23 mouse cellular contexts compared by ENCODE assay signal in the genomic region with DNA sequence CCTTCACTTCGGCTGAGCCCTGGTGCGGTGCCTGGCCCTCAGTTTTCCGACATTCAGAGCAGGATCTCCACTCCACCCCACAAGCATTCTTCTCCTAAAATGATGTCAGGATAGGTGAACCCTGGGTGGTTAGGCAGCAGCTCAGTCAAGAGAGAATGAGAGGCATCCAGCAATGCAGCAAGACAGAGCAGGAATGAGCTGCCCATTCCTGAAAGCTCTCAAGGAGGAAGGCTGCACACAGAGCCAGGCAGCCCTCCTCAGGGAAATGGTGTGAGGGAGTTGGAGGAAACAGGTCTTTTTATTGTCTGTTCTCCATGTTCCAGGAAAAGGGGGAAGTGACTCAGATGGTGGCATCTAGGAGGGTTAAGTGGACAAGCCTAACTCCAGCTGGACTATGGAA. TPM values are rescaled to one million over a fixed set of nuclear protein-coding genes. Genes with fewer than 3 reads are reported as not detected.
DNase-seq lines count a peak whose midpoint lies in the region; ATAC-seq and TF ChIP-seq lines count a peak whose summit lies in the region.
"Had no signal": no experiment of that assay in that cellular context is flagged by ENCODE, and none has a peak within 500 bp of the region (broad histone marks: within the 10 kb centered on the region; RNA-seq: fewer than 3 reads in every experiment).

No protein-coding gene starts in this region.

- no peak overlapping the region for H3K4me2 ChIP-seq in liver, embryonic 15.5 days
- no peak overlapping the region for H3K4me2 ChIP-seq in midbrain, embryonic 15.5 days
- H3K4me2 ChIP-seq: heart, embryonic 11.5 days; limb, embryonic 12.5 days; lung, embryonic 14.5 days; midbrain, embryonic 13.5 days; neural tube, embryonic 13.5 days had no signal

- H3K4me1 ChIP-seq in kidney, adult 2 months (ENCODE audit: control insufficient read depth, insufficient read depth, low read length) = peaks cover 16% of the 10 kb centered on the region
- peaks cover 34% of the 10 kb centered on the region for H3K4me1 ChIP-seq in liver, adult 2 months (ENCODE audit: control insufficient read depth, insufficient read depth, low read length)
- 0 out of 2 replicates have a peak, but pooled peaks cover 6% of the 10 kb centered on the region for H3K4me1 ChIP-seq in liver, embryonic 15.5 days (replicated peaks)
- no peaks in the 10 kb centered on the region for H3K4me1 ChIP-seq in midbrain, embryonic 15.5 days
- H3K4me1 ChIP-seq: limb, embryonic 12.5 days; midbrain, embryonic 13.5 days; neural tube, embryonic 13.5 days had no signal

- peak overlapping the region; percentile 95 for H3K27ac ChIP-seq in kidney, adult 2 months (ENCODE audit: insufficient read depth, low read depth, low read length)
- peak overlapping the region; percentile 84 for H3K27ac ChIP-seq in liver, adult 2 months (replicated peaks; ENCODE audit: insufficient read depth, low read depth, low read length)
- H3K27ac ChIP-seq in liver, embryonic 15.5 days (replicated peaks) = peak overlapping the region; percentile 29
- H3K27ac ChIP-seq in midbrain, embryonic 15.5 days = no peak overlapping the region
- H3K27ac ChIP-seq: forebrain, embryonic 10.5 days; limb, embryonic 12.5 days; midbrain, embryonic 13.5 days; neural tube, embryonic 13.5 days had no signal

- no peak for DNase-seq in kidney, adult 2 months
- DNase-seq in kidney, adult 18-20 months = no peak
- DNase-seq in liver, adult 2 months (ENCODE audit: extremely low read depth, low read depth, low spot score) = no peak
- no peak for DNase-seq in liver
- DNase-seq in cerebellum, adult 9-11 months = no peak
- DNase-seq: cerebellum, adult 11-12 months; right cerebral cortex, postnatal 25 days; thymus, adult 18-20 months; thymus, postnatal 36 days had no signal

- no peaks in the 10 kb centered on the region for H3K36me3 ChIP-seq in kidney, adult 2 months (ENCODE audit: control insufficient read depth, insufficient read depth, low read length)
- H3K36me3 ChIP-seq in liver, adult 2 months (ENCODE audit: control insufficient read depth, insufficient read depth, low read length) = no peaks in the 10 kb centered on the region
- no peaks in the 10 kb centered on the region for H3K36me3 ChIP-seq in liver, embryonic 15.5 days (replicated peaks)
- no peaks in the 10 kb centered on the region for H3K36me3 ChIP-seq in midbrain, embryonic 15.5 days (replicated peaks)
- H3K36me3 ChIP-seq: forebrain, embryonic 10.5 days; limb, embryonic 12.5 days; midbrain, embryonic 13.5 days; neural tube, embryonic 13.5 days had no signal

- 34% methylated on average over 3 of the region's 3 CpGs for WGBS in kidney, adult 2 months
- WGBS in liver, adult 2 months = 20% methylated on average over 3 of the region's 3 CpGs
- 51% methylated on average over 3 of the region's 3 CpGs for WGBS in liver, embryonic 15.5 days (ENCODE audit: insufficient replicate concordance)
- 90% methylated on average over 3 of the region's 3 CpGs for WGBS in midbrain, embryonic 15.5 days

- TF ChIP-seq POLR2A in kidney, adult 2 months (IDR thresholded peaks at IDR 0.05; ENCODE audit: low read depth, low read length) = no peak
- no peak for TF ChIP-seq POLR2A in liver, adult 2 months (IDR thresholded peaks at IDR 0.05; ENCODE audit: extremely low read depth, insufficient read depth, low read length)

- no peak for TF ChIP-seq CTCF in kidney, adult 2 months (conservative IDR thresholded peaks at IDR 0.05; ENCODE audit: insufficient read depth, insufficient read length, low read depth, low read length)
- no peak for TF ChIP-seq CTCF in liver, adult 2 months (IDR thresholded peaks at IDR 0.05; ENCODE audit: low read depth, low read length)

- no peak for ATAC-seq in liver, embryonic 15.5 days (ENCODE audit: insufficient read depth)
- no peak for ATAC-seq in midbrain, embryonic 15.5 days (replicated peaks)
- ATAC-seq: forebrain, embryonic 16.5 days; midbrain, embryonic 13.5 days had no signal

- H3K9me3 ChIP-seq in liver, embryonic 15.5 days (replicated peaks) = no peaks in the 10 kb centered on the region
- no peaks in the 10 kb centered on the region for H3K9me3 ChIP-seq in midbrain, embryonic 15.5 days
- H3K9me3 ChIP-seq: forebrain, embryonic 10.5 days; limb, embryonic 12.5 days; megakaryocyte, embryonic 14.5 days; midbrain, embryonic 13.5 days; neural tube, embryonic 13.5 days had no signal

- H3K4me3 ChIP-seq in kidney, adult 2 months (ENCODE audit: insufficient read depth, low read depth, low read length) = no peak overlapping the region
- H3K4me3 ChIP-seq in liver, adult 2 months (ENCODE audit: insufficient read depth, low read depth, low read length) = no peak overlapping the region
- H3K4me3 ChIP-seq in liver, embryonic 15.5 days (replicated peaks) = no peak overlapping the region
- H3K4me3 ChIP-seq in midbrain, embryonic 15.5 days = no peak overlapping the region
- H3K4me3 ChIP-seq: forebrain, embryonic 10.5 days; limb, embryonic 12.5 days; megakaryocyte, embryonic 14.5 days; midbrain, embryonic 13.5 days; neural tube, embryonic 13.5 days had no signal

- peak overlapping the region; percentile 11 for H3K9ac ChIP-seq in liver, adult 2 months (ENCODE audit: low read depth, low read length)
- H3K9ac ChIP-seq in liver, embryonic 15.5 days = no peak overlapping the region
- H3K9ac ChIP-seq in midbrain, embryonic 15.5 days = no peak overlapping the region
- H3K9ac ChIP-seq: limb, embryonic 12.5 days; lung, embryonic 14.5 days; midbrain, embryonic 13.5 days; neural tube, embryonic 13.5 days had no signal

- peaks cover 11% of the 10 kb centered on the region; the same call in 1 of the 2 replicates for H3K79me2 ChIP-seq in liver, adult 2 months (ENCODE audit: control insufficient read depth, insufficient read depth, low read length)

- no peaks in the 10 kb centered on the region for H3K27me3 ChIP-seq in kidney, adult 2 months (replicated peaks; ENCODE audit: control insufficient read depth, insufficient read depth, low read length)
- no peaks in the 10 kb centered on the region for H3K27me3 ChIP-seq in liver, adult 2 months (ENCODE audit: control insufficient read depth, insufficient read depth, low read length)
- H3K27me3 ChIP-seq in liver, embryonic 15.5 days = no peaks in the 10 kb centered on the region
- H3K27me3 ChIP-seq in midbrain, embryonic 15.5 days (replicated peaks) = no peaks in the 10 kb centered on the region
- H3K27me3 ChIP-seq: midbrain, embryonic 13.5 days; neural tube, embryonic 13.5 days had no signal

RNA-seq across cellular contexts. Expression of gene Sgk2, which starts 0.4 kb away (rescaled TPM):
- 98.5 and 101 TPM in 2 replicates for polyA plus RNA-seq in kidney, adult 2 months (2012; rRNA removed)
- total RNA-seq in liver, adult 2 months (2014; rRNA removed) = 39.4 and 65.0 TPM in 2 replicates
- polyA plus RNA-seq in liver, adult 2 months (2012; rRNA removed) = 27.8 and 39.0 TPM in 2 replicates
- 5.4 and 5.8 TPM in 2 replicates for polyA plus RNA-seq in liver, embryonic 15.5 days (2015; fragmentation: Nextera tagmentation; extraction: Ambion mirVana)
- 0.10 TPM in 1 of 2 replicates, not detected in the other for polyA plus RNA-seq in midbrain, embryonic 15.5 days (2015; fragmentation: Nextera tagmentation; extraction: Ambion mirVana)
- total RNA-seq: gastrocnemius, postnatal 14 days; hematopoietic stem cell, adult 5-6 weeks had no signal
- polyA plus RNA-seq: embryonic facial prominence, embryonic 11.5 days; forebrain, embryonic 10.5 days; forebrain, embryonic 16.5 days; heart, embryonic 11.5 days; heart, postnatal 0 days; limb, embryonic 12.5 days; lung, embryonic 14.5 days; midbrain, embryonic 13.5 days; neural tube, embryonic 13.5 days had no signal

RNA-seq across cellular contexts. Expression of gene Ift52, which starts 30.4 kb away (rescaled TPM):
- 34.6 and 37.5 TPM in 2 replicates for polyA plus RNA-seq in kidney, adult 2 months (2012; rRNA removed)
- total RNA-seq in liver, adult 2 months (2014; rRNA removed) = 12.1 and 18.3 TPM in 2 replicates
- polyA plus RNA-seq in liver, adult 2 months (2012; rRNA removed) = 18.0 and 18.8 TPM in 2 replicates
- 15.5 and 16.6 TPM in 2 replicates for polyA plus RNA-seq in liver, embryonic 15.5 days (2015; fragmentation: Nextera tagmentation; extraction: Ambion mirVana)
- polyA plus RNA-seq in midbrain, embryonic 15.5 days (2015; fragmentation: Nextera tagmentation; extraction: Ambion mirVana) = 39.8 and 42.1 TPM in 2 replicates

RNA-seq across cellular contexts. Expression of gene L3mbtl1, which starts 43.5 kb away (rescaled TPM):
- 0.27 and 0.34 TPM in 2 replicates for polyA plus RNA-seq in kidney, adult 2 months (2012; rRNA removed)
- total RNA-seq in liver, adult 2 months (2014; rRNA removed) = 0.28 TPM in 1 of 2 replicates, not detected in the other
- polyA plus RNA-seq in liver, adult 2 months (2012; rRNA removed) = 0.11 TPM in 1 of 2 replicates, not detected in the other
- polyA plus RNA-seq in liver, embryonic 15.5 days (2015; fragmentation: Nextera tagmentation; extraction: Ambion mirVana) = 0.02 and 0.06 TPM in 2 replicates
- polyA plus RNA-seq in midbrain, embryonic 15.5 days (2015; fragmentation: Nextera tagmentation; extraction: Ambion mirVana) = 3.9 and 4.4 TPM in 2 replicates
- total RNA-seq: gastrocnemius, postnatal 14 days; hematopoietic stem cell, adult 5-6 weeks had no signal
- polyA plus RNA-seq: heart, embryonic 11.5 days; heart, postnatal 0 days had no signal

RNA-seq across cellular contexts. Expression of gene Srsf6, which starts 55.4 kb away (rescaled TPM):
- polyA plus RNA-seq in kidney, adult 2 months (2012; rRNA removed) = 58.7 and 64.6 TPM in 2 replicates
- 34.3 and 37.1 TPM in 2 replicates for total RNA-seq in liver, adult 2 months (2014; rRNA removed)
- 60.0 and 81.2 TPM in 2 replicates for polyA plus RNA-seq in liver, adult 2 months (2012; rRNA removed)
- polyA plus RNA-seq in liver, embryonic 15.5 days (2015; fragmentation: Nextera tagmentation; extraction: Ambion mirVana) = 88.3 and 95.6 TPM in 2 replicates
- polyA plus RNA-seq in midbrain, embryonic 15.5 days (2015; fragmentation: Nextera tagmentation; extraction: Ambion mirVana) = 141 and 142 TPM in 2 replicates
